In the genomic region with DNA sequence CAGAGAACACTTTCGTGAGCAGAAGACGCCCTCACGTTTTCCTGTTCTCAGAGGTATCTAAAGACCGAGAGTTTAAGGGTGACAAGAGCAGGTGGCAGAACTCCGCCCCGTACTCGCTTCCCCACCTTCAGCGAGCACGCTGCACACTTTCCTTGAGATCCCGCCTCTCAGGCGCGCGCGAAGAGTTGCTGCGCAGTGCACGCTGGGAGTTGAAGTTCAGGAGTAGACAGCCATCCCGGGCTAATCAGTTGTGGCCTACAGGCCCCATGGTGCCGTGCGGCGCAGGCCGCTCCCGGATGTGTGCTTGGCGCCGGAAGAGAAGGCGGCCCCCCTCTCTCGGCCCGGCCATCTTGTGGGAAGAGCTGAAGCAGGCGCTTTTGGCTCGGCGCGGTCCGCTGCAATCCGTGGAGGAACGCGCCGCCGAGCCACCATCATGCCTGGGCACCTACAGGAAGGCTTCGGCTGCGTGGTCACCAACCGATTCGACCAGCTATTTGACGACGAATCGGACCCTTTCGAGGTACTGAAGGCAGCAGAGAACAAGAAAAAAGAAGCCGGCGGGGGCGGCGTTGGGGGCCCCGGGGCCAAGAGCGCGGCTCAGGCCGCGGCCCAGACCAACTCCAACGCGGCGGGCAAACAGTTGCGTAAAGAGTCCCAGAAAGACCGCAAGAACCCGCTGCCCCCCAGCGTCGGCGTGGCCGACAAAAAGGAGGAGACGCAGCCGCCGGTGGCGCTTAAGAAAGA, we compare ENCODE assay signal across 7 mouse cellular contexts. TPM values are rescaled to one million over a fixed set of nuclear protein-coding genes. Genes with fewer than 3 reads are reported as not detected.
DNase-seq lines count a peak whose midpoint lies in the region; ATAC-seq lines count a peak whose summit lies in the region.

No protein-coding gene starts in this region.

- H3K27ac ChIP-seq in embryonic facial prominence, embryonic 12.5 days: peak overlapping the region; percentile 92
- H3K27ac ChIP-seq in limb, embryonic 11.5 days (replicated peaks; ENCODE audit: low read depth, low read length): peak overlapping the region; percentile 72
- H3K27ac ChIP-seq in midbrain, embryonic 14.5 days (replicated peaks; ENCODE audit: low read depth, low read length): peak overlapping the region; percentile 90

- no peaks in the 10 kb centered on the region for H3K9me3 ChIP-seq in embryonic facial prominence, embryonic 12.5 days
- H3K9me3 ChIP-seq in limb, embryonic 11.5 days (ENCODE audit: control insufficient read depth, low read length): no peaks in the 10 kb centered on the region
- no peaks in the 10 kb centered on the region for H3K9me3 ChIP-seq in midbrain, embryonic 14.5 days (ENCODE audit: control insufficient read depth, low read length)

- under 1% methylated on average over 68 of the region's 68 CpGs for WGBS in embryonic facial prominence, embryonic 12.5 days
- under 1% methylated on average over 68 of the region's 68 CpGs for WGBS in limb, embryonic 11.5 days
- WGBS in midbrain, embryonic 14.5 days: under 1% methylated on average over 68 of the region's 68 CpGs

- peak overlapping the region; percentile 98 for H3K9ac ChIP-seq in embryonic facial prominence, embryonic 12.5 days
- H3K9ac ChIP-seq in limb, embryonic 11.5 days (ENCODE audit: low read length): peak overlapping the region; percentile 97
- H3K9ac ChIP-seq in midbrain, embryonic 14.5 days (replicated peaks; ENCODE audit: low read length): peak overlapping the region; percentile 84

- 0 out of 2 replicates have a peak, but pooled peaks cover 5% of the 10 kb centered on the region for H3K36me3 ChIP-seq in embryonic facial prominence, embryonic 12.5 days
- H3K36me3 ChIP-seq in limb, embryonic 11.5 days (ENCODE audit: control insufficient read depth, insufficient read depth, low read length): no peaks in the 10 kb centered on the region
- peaks cover 5% of the 10 kb centered on the region for H3K36me3 ChIP-seq in midbrain, embryonic 14.5 days (ENCODE audit: control insufficient read depth, insufficient read depth, low read length)

- H3K4me2 ChIP-seq in embryonic facial prominence, embryonic 12.5 days (replicated peaks): peak overlapping the region; percentile 75
- H3K4me2 ChIP-seq in limb, embryonic 11.5 days (ENCODE audit: low read depth, severe bottlenecking): peak overlapping the region; percentile 72
- H3K4me2 ChIP-seq in midbrain, embryonic 14.5 days (ENCODE audit: low read length): peak overlapping the region; percentile 68

- DNase-seq in adrenal gland, postnatal 25 days: peak; percentile 91
- peak; percentile 100 for DNase-seq in heart, adult 11 months
- peak; percentile 96 for DNase-seq in kidney, adult 18-20 months
- DNase-seq in limb, embryonic 11.5 days (ENCODE audit: low spot score): peak; percentile 96
- peak; percentile 98 for DNase-seq in midbrain, embryonic 14.5 days
- DNase-seq in spleen, adult 18-20 months: peak; percentile 92 to 94

- peaks cover 2% of the 10 kb centered on the region for H3K4me1 ChIP-seq in embryonic facial prominence, embryonic 12.5 days
- no peaks in the 10 kb centered on the region for H3K4me1 ChIP-seq in limb, embryonic 11.5 days (ENCODE audit: control insufficient read depth, insufficient read depth, low read length)
- peaks cover 11% of the 10 kb centered on the region for H3K4me1 ChIP-seq in midbrain, embryonic 14.5 days (ENCODE audit: control insufficient read depth, insufficient read depth, low read length)

- peak overlapping the region; percentile 95 for H3K4me3 ChIP-seq in embryonic facial prominence, embryonic 12.5 days
- H3K4me3 ChIP-seq in limb, embryonic 11.5 days (ENCODE audit: low read depth, low read length): peak overlapping the region; percentile 94
- H3K4me3 ChIP-seq in midbrain, embryonic 14.5 days (replicated peaks; ENCODE audit: low read depth, low read length): peak overlapping the region; percentile 99

- peak; percentile 100 for ATAC-seq in embryonic facial prominence, embryonic 12.5 days (ENCODE audit: insufficient number of reproducible peaks, insufficient read depth, low FRiP score, low TSS enrichment)
- peak; percentile 99 for ATAC-seq in limb, embryonic 11.5 days (ENCODE audit: insufficient number of reproducible peaks, low FRiP score, low TSS enrichment, low read depth)
- ATAC-seq in midbrain, embryonic 14.5 days (ENCODE audit: low FRiP score, low TSS enrichment): peak; percentile 99

- no peaks in the 10 kb centered on the region for H3K27me3 ChIP-seq in embryonic facial prominence, embryonic 12.5 days
- H3K27me3 ChIP-seq in limb, embryonic 11.5 days (ENCODE audit: control insufficient read depth, insufficient read depth, low read length): no peaks in the 10 kb centered on the region
- H3K27me3 ChIP-seq in midbrain, embryonic 14.5 days (ENCODE audit: control insufficient read depth, insufficient read depth, low read length): no peaks in the 10 kb centered on the region

RNA-seq across cellular contexts. Expression of a gene that starts 28.9 kb away (rescaled TPM):
- 323 and 405 TPM in 2 replicates for total RNA-seq in adrenal gland, postnatal 25 days (2021)
- 454 and 487 TPM in 2 replicates for polyA plus RNA-seq in embryonic facial prominence, embryonic 12.5 days (2016; fragmentation: Nextera tagmentation; extraction: Ambion mirVana)
- polyA plus RNA-seq in limb, embryonic 11.5 days (2014; fragmentation: Nextera tagmentation; extraction: Ambion mirVana): 639 and 654 TPM in 2 replicates
- polyA plus RNA-seq in midbrain, embryonic 14.5 days (2014; fragmentation: Nextera tagmentation; extraction: Ambion mirVana): 325 and 337 TPM in 2 replicates

Comparison
In these comparisons a context has a peak if more than half of its experiments do, and no peak if none do; other contexts are left out.
1. Peak in every context shown above with its lines: DNase-seq, ATAC-seq, H3K4me3 ChIP-seq and H3K27ac ChIP-seq.